Mouse (Mus musculus) thymus, adult 2 months (tissue): ENCODE data around the gene Mrpl37.

Experiments
- CTCF ChIP-seq: fragments of 200-500 bp; IDR thresholded peaks from 2 replicates; pipeline ENCODE4 v1.5.1; 2012; ENCODE audit warnings: mild to moderate bottlenecking, control low read depth, low read length, moderate library complexity, borderline replicate concordance; ENCODE audit not compliant: control insufficient read depth, poor library complexity, insufficient read depth; ENCODE audit errors: extremely low read depth
- POLR2A ChIP-seq: fragments of 200-500 bp; IDR thresholded peaks from 2 replicates; pipeline ENCODE4 v1.6.1; 2012; ENCODE audit warnings: mild to moderate bottlenecking, low read length, control low read depth, moderate library complexity; ENCODE audit not compliant: control insufficient read depth, poor library complexity, insufficient read depth; ENCODE audit errors: extremely low read depth

DNA sequence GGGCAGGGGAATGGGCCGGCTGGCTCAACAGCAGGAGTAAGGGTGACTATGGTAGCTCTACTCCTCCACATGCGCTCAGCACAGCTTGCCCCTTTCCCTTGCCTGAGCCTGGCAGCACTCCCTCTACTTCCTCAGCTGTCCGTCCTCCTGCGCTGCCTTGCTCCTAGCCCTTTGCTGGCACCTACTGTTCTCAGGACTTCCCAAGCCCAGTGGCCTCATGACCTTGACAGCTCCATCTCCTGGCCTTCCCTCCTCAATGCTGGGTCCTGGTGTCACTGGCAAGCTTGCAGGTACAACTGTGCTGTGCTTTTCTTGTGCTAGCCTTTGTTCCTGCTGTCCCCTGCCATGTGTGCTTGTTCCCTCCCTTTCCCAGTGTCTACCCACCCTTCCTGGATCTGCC, 16.5 kb upstream of the Mrpl37 start:
- TF ChIP-seq POLR2A: no peak
- TF ChIP-seq CTCF: no peak
